Mouse (Mus musculus): ENCODE data around the gene Ninj2. TPM values are rescaled to one million over a fixed set of nuclear protein-coding genes. Genes with fewer than 3 reads are reported as not detected.
A peak's percentile ranks its signal among the peaks of the same experiment; 100 is the strongest.

The Ninj2 gene
- total RNA-seq, 1 experiment, result 1.2 TPM

- Histone ChIP-seq H3K36me3 (ENCODE audit: control insufficient read depth, insufficient read depth, low read length, poor library complexity, severe bottlenecking) (no peaks in the 10 kb centered on the region), H3K4me1 (ENCODE audit: control insufficient read depth in 2 of 2, insufficient read depth in 2 of 2, low read length in 2 of 2, poor library complexity in 1 of 2) (peaks cover 8 to 50% of the 10 kb centered on the region in 2 experiments), H3K9ac (ENCODE audit: insufficient read depth, low read depth, low read length, poor library complexity, severe bottlenecking) (peak overlapping the region; percentile 63), H3K9me3 (ENCODE audit: control insufficient read depth, insufficient read depth, low read depth, low read length) (no peaks in the 10 kb centered on the region), H3K27ac (ENCODE audit: insufficient read depth, low read depth, low read length, poor library complexity, severe bottlenecking) (peak overlapping the region; percentile 74), H3K4me3 (ENCODE audit: insufficient read depth in 1 of 2, low read depth in 1 of 2, low read length in 2 of 2, poor library complexity in 1 of 2, severe bottlenecking in 1 of 2) (peak overlapping the region; percentile 9 to 38)
- TF ChIP-seq ZNF384 (IDR thresholded peaks at IDR 0.05; ENCODE audit: low read depth, low read length) (no peak), CHD2 (IDR thresholded peaks at IDR 0.05; ENCODE audit: low read depth, low read length) (peak; percentile 25; the same call in 1 of the 2 replicates)
- peak; percentile 59 for DNase-seq (ENCODE audit: low read depth, low spot score)
- in situ Hi-C loops (cut with MboI; ENCODE audit: low sequenced_read_pairs in 2 of 2, unreplicated experiment in 2 of 2), result loop anchor here in 1 of 2 experiments (25.0 kb wide), 1 partner anchor 700 kb away; the partner anchor contains the start of gene Fbxl14
Measured at GRCm38 (mm10) chr6:120187587-120188176, 94.5 kb downstream of the Ninj2 start.

GRCm38 (mm10) chr6:120188376-120189235 lies 95.5 kb downstream of the Ninj2 start:
- Histone ChIP-seq H3K9me3 (ENCODE audit: control insufficient read depth, insufficient read depth, low read depth, low read length) (no peaks in the 10 kb centered on the region), H3K4me1 (ENCODE audit: control insufficient read depth in 2 of 2, insufficient read depth in 2 of 2, low read length in 2 of 2, poor library complexity in 1 of 2) (peaks cover 8 to 52% of the 10 kb centered on the region in 2 experiments), H3K4me3 (ENCODE audit: insufficient read depth in 1 of 2, low read depth in 1 of 2, low read length in 2 of 2, poor library complexity in 1 of 2, severe bottlenecking in 1 of 2) (peak overlapping the region; percentile 30 to 38; a peak in 3 of 4 replicates), H3K9ac (ENCODE audit: insufficient read depth, low read depth, low read length, poor library complexity, severe bottlenecking) (peak overlapping the region; percentile 24), H3K27ac (ENCODE audit: insufficient read depth, low read depth, low read length, poor library complexity, severe bottlenecking) (peak overlapping the region; percentile 77), H3K36me3 (ENCODE audit: control insufficient read depth, insufficient read depth, low read length, poor library complexity, severe bottlenecking) (no peaks in the 10 kb centered on the region)
- DNase-seq (ENCODE audit: low read depth, low spot score), result no peak
- no peak for TF ChIP-seq MAFK (IDR thresholded peaks at IDR 0.05; ENCODE audit: insufficient read depth, low read depth, low read length)
- TF ChIP-seq HCFC1 (IDR thresholded peaks at IDR 0.05; ENCODE audit: borderline replicate concordance, insufficient read depth, low read length), result no peak
- TF ChIP-seq ZNF384 (IDR thresholded peaks at IDR 0.05; ENCODE audit: low read depth, low read length), result no peak
- TF ChIP-seq CHD2 (IDR thresholded peaks at IDR 0.05; ENCODE audit: low read depth, low read length), result no peak
- no peak for TF ChIP-seq ZC3H11A (IDR thresholded peaks at IDR 0.05; ENCODE audit: borderline replicate concordance, low read depth, low read length)
- in situ Hi-C loops (cut with MboI; ENCODE audit: low sequenced_read_pairs in 2 of 2, unreplicated experiment in 2 of 2), result loop anchor here in 1 of 2 experiments (25.0 kb wide), 1 partner anchor 701 kb away; the partner anchor contains the start of gene Fbxl14

GRCm38 (mm10) chr6:120189287-120189686 lies 96.1 kb downstream of the Ninj2 start:
- Histone ChIP-seq H3K4me3 (ENCODE audit: insufficient read depth in 1 of 2, low read depth in 1 of 2, low read length in 2 of 2, poor library complexity in 1 of 2, severe bottlenecking in 1 of 2) (no peak overlapping the region), H3K9ac (ENCODE audit: insufficient read depth, low read depth, low read length, poor library complexity, severe bottlenecking) (no peak overlapping the region; the same call in 1 of the 2 replicates), H3K36me3 (ENCODE audit: control insufficient read depth, insufficient read depth, low read length, poor library complexity, severe bottlenecking) (no peaks in the 10 kb centered on the region), H3K4me1 (ENCODE audit: control insufficient read depth in 2 of 2, insufficient read depth in 2 of 2, low read length in 2 of 2, poor library complexity in 1 of 2) (peaks cover 8 to 46% of the 10 kb centered on the region in 2 experiments), H3K9me3 (ENCODE audit: control insufficient read depth, insufficient read depth, low read depth, low read length) (no peaks in the 10 kb centered on the region), H3K27ac (ENCODE audit: insufficient read depth, low read depth, low read length, poor library complexity, severe bottlenecking) (peak overlapping the region; percentile 77)
- TF ChIP-seq HCFC1 (IDR thresholded peaks at IDR 0.05; ENCODE audit: borderline replicate concordance, insufficient read depth, low read length) (no peak), ZNF384 (IDR thresholded peaks at IDR 0.05; ENCODE audit: low read depth, low read length) (no peak), MAFK (IDR thresholded peaks at IDR 0.05; ENCODE audit: insufficient read depth, low read depth, low read length) (no peak), ZC3H11A (IDR thresholded peaks at IDR 0.05; ENCODE audit: borderline replicate concordance, low read depth, low read length) (no peak), CHD2 (IDR thresholded peaks at IDR 0.05; ENCODE audit: low read depth, low read length) (no peak)
- in situ Hi-C loops (cut with MboI; ENCODE audit: low sequenced_read_pairs in 2 of 2, unreplicated experiment in 2 of 2), result loop anchor here in 1 of 2 experiments (25.0 kb wide), 1 partner anchor 702 kb away; the partner anchor contains the start of gene Fbxl14
- DNase-seq (ENCODE audit: low read depth, low spot score), result no peak

GRCm38 (mm10) chr6:120190365-120190764 lies 97.2 kb downstream of the Ninj2 start:
- TF ChIP-seq CHD2 (IDR thresholded peaks at IDR 0.05; ENCODE audit: low read depth, low read length) (no peak), ZNF384 (IDR thresholded peaks at IDR 0.05; ENCODE audit: low read depth, low read length) (no peak), HCFC1 (IDR thresholded peaks at IDR 0.05; ENCODE audit: borderline replicate concordance, insufficient read depth, low read length) (no peak), MAFK (IDR thresholded peaks at IDR 0.05; ENCODE audit: insufficient read depth, low read depth, low read length) (no peak), ZC3H11A (IDR thresholded peaks at IDR 0.05; ENCODE audit: borderline replicate concordance, low read depth, low read length) (no peak)
- H3K4me1 ChIP-seq (ENCODE audit: control insufficient read depth in 2 of 2, insufficient read depth in 2 of 2, low read length in 2 of 2, poor library complexity in 1 of 2), result peaks cover 8 to 42% of the 10 kb centered on the region in 2 experiments
- no peak overlapping the region for H3K4me3 ChIP-seq (ENCODE audit: insufficient read depth in 1 of 2, low read depth in 1 of 2, low read length in 2 of 2, poor library complexity in 1 of 2, severe bottlenecking in 1 of 2)
- H3K27ac ChIP-seq (ENCODE audit: insufficient read depth, low read depth, low read length, poor library complexity, severe bottlenecking), result no peak overlapping the region
- H3K9ac ChIP-seq (ENCODE audit: insufficient read depth, low read depth, low read length, poor library complexity, severe bottlenecking), result no peak overlapping the region
- no peak for DNase-seq (ENCODE audit: low read depth, low spot score)
- no peaks in the 10 kb centered on the region for H3K36me3 ChIP-seq (ENCODE audit: control insufficient read depth, insufficient read depth, low read length, poor library complexity, severe bottlenecking)
- in situ Hi-C loops (cut with MboI; ENCODE audit: low sequenced_read_pairs in 2 of 2, unreplicated experiment in 2 of 2), result loop anchor here (5.0 to 25.0 kb wide), 4 partner anchors 188 to 706 kb away; partner anchors contain the start of gene Fbxl14 (in 1 of the 2)
- no peaks in the 10 kb centered on the region for H3K9me3 ChIP-seq (ENCODE audit: control insufficient read depth, insufficient read depth, low read depth, low read length)

Measured in ES-E14 (cell line).